Mouse (Mus musculus) liver, postnatal 0 days (tissue): ENCODE data around the gene Zfp882.

Source experiments
- CTCF ChIP-seq: sonication (generic); IDR thresholded peaks from 2 replicates; pipeline ENCODE4 v1.5.1; 2016; ENCODE audit warnings: antibody characterized with exemption, low read depth
- EP300 ChIP-seq: IDR thresholded peaks from 2 replicates; pipeline ENCODE4 v1.6.1; 2016; ENCODE audit warnings: antibody characterized with exemption, low read depth, mild to moderate bottlenecking

DNA sequence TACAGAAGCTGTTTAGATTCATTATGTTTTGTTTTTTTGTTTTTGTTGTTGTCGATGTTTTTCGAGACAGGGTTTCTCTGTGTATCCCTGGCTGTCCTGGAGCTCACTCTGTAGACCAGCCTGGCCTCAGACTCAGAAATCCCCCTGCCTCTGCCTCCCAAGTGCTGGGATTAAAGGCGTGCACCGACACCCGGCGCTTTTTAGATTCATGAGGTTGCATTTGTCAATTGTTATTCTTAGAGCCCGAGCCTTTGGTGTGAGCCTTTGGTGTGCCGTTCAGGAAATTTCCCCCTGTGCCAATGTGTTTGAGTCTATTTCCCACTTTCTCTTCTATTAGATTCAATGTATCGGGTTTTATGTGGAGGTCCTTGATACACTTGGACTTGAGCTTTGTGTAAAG, 46.3 kb downstream of the Zfp882 start:
- TF ChIP-seq CTCF (no peak), EP300 (no peak)
